Mouse (Mus musculus): ENCODE measurements around the gene Cnot8. TPM values are rescaled to one million over a fixed set of nuclear protein-coding genes. Genes with fewer than 3 reads are reported as not detected.

The Cnot8 gene
- polyA plus RNA-seq, 1 experiment from 2014 or later, result 74.6 TPM

DNA sequence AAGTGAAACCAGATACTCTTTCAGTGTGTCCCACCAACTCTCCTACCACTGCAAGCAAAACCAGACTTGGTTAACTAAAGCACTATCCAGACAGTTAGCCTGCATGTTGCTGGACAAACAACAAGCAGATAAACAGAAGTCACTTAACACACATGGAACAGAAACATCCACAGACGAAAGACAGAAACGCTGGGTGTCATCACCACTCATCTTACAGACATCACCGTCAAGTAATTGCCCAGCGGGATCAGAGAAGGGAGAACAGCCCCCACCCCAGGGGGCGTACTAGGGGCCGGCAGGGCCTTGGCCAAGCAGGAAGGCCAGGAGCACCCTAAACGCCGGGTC, 63.8 kb downstream of the Cnot8 start:
- Histone ChIP-seq H3K4me1 (ENCODE audit: control insufficient read depth, insufficient read depth, low read length) (peaks cover 17% of the 10 kb centered on the region), H3K36me3 (ENCODE audit: control insufficient read depth, insufficient read depth, low read length) (peaks cover 17% of the 10 kb centered on the region), H3K4me2 (ENCODE audit: low read depth, low read length) (peak overlapping the region; percentile 79), H3K4me3 (replicated peaks; ENCODE audit: low read length) (peak overlapping the region; percentile 78), H3K9me3 (replicated peaks; ENCODE audit: control insufficient read depth, low read length) (0 out of 2 replicates have a peak, but pooled peaks cover 5% of the 10 kb centered on the region), H3K27me3 (ENCODE audit: control insufficient read depth, insufficient read depth, low read length) (no peaks in the 10 kb centered on the region), H3K27ac (ENCODE audit: low read length) (peak overlapping the region; percentile 28; the same call in 1 of the 2 replicates), H3K9ac (ENCODE audit: low read length) (peak overlapping the region; percentile 93)
- WGBS, result 0% methylated on average over 8 of the region's 8 CpGs
- ATAC-seq (ENCODE audit: insufficient read depth, low FRiP score), result no peak; the same call in 1 of the 2 replicates

Other genes starting within 250 kb of the Cnot8 start
- gene Larp1, start 95.1 kb upstream of the Cnot8 start, polyA plus RNA-seq (2015; fragmentation: Nextera tagmentation; extraction: Ambion mirVana), result 21.8 and 22.9 TPM in 2 replicates
- gene Gm12248, start 11.0 kb upstream of the Cnot8 start, polyA plus RNA-seq (2015; fragmentation: Nextera tagmentation; extraction: Ambion mirVana), result not detected in 2 replicates
- gene Gemin5, start 64.4 kb downstream of the Cnot8 start, polyA plus RNA-seq (2015; fragmentation: Nextera tagmentation; extraction: Ambion mirVana), result 12.7 and 14.9 TPM in 2 replicates
- gene Mrpl22, start 67.5 kb downstream of the Cnot8 start, polyA plus RNA-seq (2015; fragmentation: Nextera tagmentation; extraction: Ambion mirVana), result 111 and 118 TPM in 2 replicates
- gene Igtp, start 95.4 kb downstream of the Cnot8 start, polyA plus RNA-seq (2015; fragmentation: Nextera tagmentation; extraction: Ambion mirVana), result 4.5 and 6.3 TPM in 2 replicates
- gene Irgm2, start 95.5 kb downstream of the Cnot8 start, polyA plus RNA-seq (2015; fragmentation: Nextera tagmentation; extraction: Ambion mirVana), result 3.7 and 4.0 TPM in 2 replicates
- gene 4930438A08Rik, start 170.6 kb downstream of the Cnot8 start, polyA plus RNA-seq (2015; fragmentation: Nextera tagmentation; extraction: Ambion mirVana), result 0.17 and 0.26 TPM in 2 replicates
- 28.8 and 29.9 TPM in 2 replicates for gene Zfp692, start 202.9 kb downstream of the Cnot8 start, polyA plus RNA-seq (2015; fragmentation: Nextera tagmentation; extraction: Ambion mirVana)
- 44.8 and 52.1 TPM in 2 replicates for gene Zfp672, start 226.2 kb downstream of the Cnot8 start, polyA plus RNA-seq (2015; fragmentation: Nextera tagmentation; extraction: Ambion mirVana)
- 29.8 and 37.1 TPM in 2 replicates for gene Sh3bp5l, start 226.6 kb downstream of the Cnot8 start, polyA plus RNA-seq (2015; fragmentation: Nextera tagmentation; extraction: Ambion mirVana)